Mouse (Mus musculus): ENCODE data around the gene Nrf1. TPM values are rescaled to one million over a fixed set of nuclear protein-coding genes. Genes with fewer than 3 reads are reported as not detected.

Gene Nrf1
- polyA plus RNA-seq, 1 experiment from 2014 or later, result 49.8 TPM

DNA sequence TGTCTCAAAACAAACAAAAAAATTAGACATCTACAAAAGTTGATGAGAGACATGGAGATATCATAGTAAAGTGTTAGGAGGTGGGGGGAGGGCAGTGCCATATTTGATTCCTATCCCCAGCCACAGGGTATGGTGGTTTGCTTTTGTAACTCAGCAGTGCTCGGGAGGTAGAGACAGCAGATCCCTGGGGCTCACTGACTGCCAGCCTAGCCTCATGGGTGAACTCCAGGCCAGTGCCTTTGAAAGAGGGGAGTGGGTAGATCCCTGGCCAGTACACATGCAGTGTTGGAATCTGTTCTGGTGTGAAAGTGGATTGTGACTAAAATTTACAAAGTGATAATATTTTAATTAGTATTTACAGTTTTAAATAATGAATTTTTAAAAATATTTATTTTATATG lies 75.6 kb downstream of the Nrf1 start:
- Histone ChIP-seq H3K27ac (no peak overlapping the region), H3K4me1 (no peaks in the 10 kb centered on the region), H3K4me3 (replicated peaks) (no peak overlapping the region), H3K36me3 (peaks cover 26% of the 10 kb centered on the region), H3K9me3 (no peaks in the 10 kb centered on the region), H3K9ac (no peak overlapping the region), H3K27me3 (replicated peaks) (no peaks in the 10 kb centered on the region), H3K4me2 (no peak overlapping the region)
- WGBS, result 96% methylated on average over 1 of the region's 1 CpGs
- no peak for ATAC-seq (ENCODE audit: insufficient read depth, low FRiP score, low read depth)

DNA sequence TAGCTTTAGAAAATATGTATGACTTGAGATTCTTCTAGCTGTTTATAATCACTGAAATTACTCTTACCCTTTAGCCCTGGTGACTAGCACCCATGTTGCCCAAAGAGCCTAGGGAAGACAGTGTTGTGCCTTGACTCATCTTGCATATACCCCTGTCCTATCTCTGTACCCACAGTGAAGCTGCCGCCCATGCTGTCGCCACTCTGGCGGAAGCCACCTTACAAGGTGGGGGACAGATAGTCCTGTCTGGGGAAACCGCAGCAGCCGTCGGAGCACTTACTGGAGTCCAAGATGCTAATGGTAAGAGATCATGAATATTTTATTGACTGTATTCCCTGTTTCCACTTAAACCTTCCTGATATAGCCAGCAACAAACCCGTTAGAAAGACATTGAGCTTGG lies 78.3 kb downstream of the Nrf1 start:
- H3K9me3 ChIP-seq, result no peaks in the 10 kb centered on the region
- H3K36me3 ChIP-seq, result peaks cover 17% of the 10 kb centered on the region; the same call in 1 of the 2 replicates
- H3K9ac ChIP-seq, result no peak overlapping the region
- H3K4me3 ChIP-seq (replicated peaks), result no peak overlapping the region
- WGBS, result 95% methylated on average over 7 of the region's 7 CpGs
- no peak overlapping the region for H3K4me2 ChIP-seq
- ATAC-seq (ENCODE audit: insufficient read depth, low FRiP score, low read depth), result no peak
- no peak overlapping the region for H3K27ac ChIP-seq
- no peaks in the 10 kb centered on the region for H3K4me1 ChIP-seq
- no peaks in the 10 kb centered on the region for H3K27me3 ChIP-seq (replicated peaks)

DNA sequence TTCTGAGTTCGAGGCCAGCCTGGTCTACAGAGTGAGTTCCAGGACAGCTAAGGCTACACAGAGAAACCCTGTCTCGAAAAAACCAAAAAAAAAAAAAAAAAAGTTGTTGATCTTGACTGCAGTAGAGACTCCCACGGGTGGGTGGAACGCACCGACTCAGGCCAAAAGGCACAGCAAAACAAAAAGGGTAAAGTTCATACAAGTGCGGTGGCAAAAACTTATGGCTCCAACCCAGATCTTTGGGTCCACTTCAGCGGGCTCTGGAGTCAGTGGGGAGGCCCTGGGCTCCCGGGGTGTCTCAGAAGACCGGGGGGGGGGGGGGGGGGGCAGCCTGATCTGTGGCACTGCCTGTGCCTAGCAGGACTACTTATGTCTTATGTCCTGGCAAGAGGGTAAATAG lies 79.0 kb downstream of the Nrf1 start:
- Histone ChIP-seq H3K27ac (no peak overlapping the region), H3K4me1 (no peaks in the 10 kb centered on the region), H3K4me2 (no peak overlapping the region), H3K9ac (no peak overlapping the region), H3K4me3 (replicated peaks) (no peak overlapping the region), H3K36me3 (peaks cover 19% of the 10 kb centered on the region; the same call in 1 of the 2 replicates), H3K9me3 (no peaks in the 10 kb centered on the region), H3K27me3 (replicated peaks) (no peaks in the 10 kb centered on the region)
- WGBS, result 89% methylated on average over 8 of the region's 9 CpGs
- no peak for ATAC-seq (ENCODE audit: insufficient read depth, low FRiP score, low read depth)

DNA sequence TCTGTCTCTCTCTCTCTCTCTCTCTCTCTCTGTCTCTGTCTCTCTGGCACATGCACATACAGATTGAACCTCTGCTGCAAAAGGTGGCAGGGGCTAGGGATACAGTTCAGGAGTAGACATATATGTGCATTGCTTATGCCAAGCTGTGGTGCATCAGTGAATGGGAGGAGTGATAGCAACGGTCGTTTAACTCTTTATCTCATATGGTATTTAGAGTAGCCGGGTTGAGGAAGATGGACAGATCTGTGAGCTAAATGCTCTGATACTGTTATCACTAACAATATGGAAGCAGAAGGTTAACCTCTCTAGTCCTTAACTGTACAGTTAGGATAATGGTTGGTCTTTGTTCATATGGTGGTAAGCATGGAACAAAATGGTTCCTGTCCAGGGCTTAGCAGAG lies 84.6 kb downstream of the Nrf1 start:
- H3K4me1 ChIP-seq, result no peaks in the 10 kb centered on the region
- no peak overlapping the region for H3K27ac ChIP-seq
- H3K9me3 ChIP-seq, result no peaks in the 10 kb centered on the region
- WGBS, result 80% methylated on average over 3 of the region's 3 CpGs
- H3K4me3 ChIP-seq (replicated peaks), result no peak overlapping the region
- no peak for ATAC-seq (ENCODE audit: insufficient read depth, low FRiP score, low read depth)
- no peak overlapping the region for H3K4me2 ChIP-seq
- peaks cover 17% of the 10 kb centered on the region; the same call in 1 of the 2 replicates for H3K36me3 ChIP-seq
- H3K27me3 ChIP-seq (replicated peaks), result no peaks in the 10 kb centered on the region
- no peak overlapping the region for H3K9ac ChIP-seq

DNA sequence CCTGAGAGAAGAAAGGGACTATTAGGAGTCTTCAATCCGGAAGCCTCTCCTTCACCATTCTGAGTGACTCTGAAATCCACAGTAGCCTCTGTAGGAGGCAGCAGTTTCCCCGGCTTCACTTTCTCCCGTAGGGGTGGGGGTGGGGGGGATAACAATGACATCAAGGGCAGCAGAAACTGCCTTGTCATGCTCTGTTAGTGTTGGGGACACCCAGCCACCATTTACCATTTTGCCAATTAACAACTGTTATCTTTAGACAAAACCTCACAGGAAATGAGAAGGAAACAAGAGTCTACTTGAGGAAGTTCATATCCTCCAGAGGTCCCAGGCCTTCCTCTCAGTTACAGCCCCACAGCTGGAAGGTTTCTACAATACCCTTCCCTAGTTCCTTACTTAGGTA lies 87.8 kb downstream of the Nrf1 start:
- ATAC-seq (ENCODE audit: insufficient read depth, low FRiP score, low read depth), result no peak
- no peaks in the 10 kb centered on the region for H3K9me3 ChIP-seq
- H3K4me1 ChIP-seq, result no peaks in the 10 kb centered on the region
- H3K4me3 ChIP-seq (replicated peaks), result no peak overlapping the region
- H3K9ac ChIP-seq, result no peak overlapping the region
- no peak overlapping the region for H3K27ac ChIP-seq
- no peak overlapping the region for H3K4me2 ChIP-seq
- H3K27me3 ChIP-seq (replicated peaks), result no peaks in the 10 kb centered on the region
- WGBS, result 65% methylated on average over 3 of the region's 3 CpGs
- peaks cover 17% of the 10 kb centered on the region; the same call in 1 of the 2 replicates for H3K36me3 ChIP-seq

DNA sequence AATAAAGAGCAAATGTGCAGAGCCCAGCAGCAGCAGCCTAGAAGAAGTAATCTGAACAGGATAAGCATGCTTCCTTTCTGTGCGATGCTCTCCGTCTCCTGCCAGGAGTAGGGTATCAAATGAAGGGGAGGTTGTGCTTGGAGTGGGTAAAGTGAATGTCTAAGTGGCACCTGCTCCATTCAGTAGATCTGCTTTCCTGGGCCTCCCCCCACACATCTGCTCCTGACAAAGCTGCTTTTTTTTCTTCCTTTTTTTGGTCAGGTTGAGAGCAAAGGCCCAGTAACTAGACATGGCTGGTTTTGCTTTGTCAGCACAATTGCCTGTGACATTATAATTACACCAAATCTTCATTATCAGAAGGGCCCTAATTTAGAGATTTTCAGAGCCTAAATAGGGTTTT lies 89.4 kb downstream of the Nrf1 start:
- Histone ChIP-seq H3K27me3 (replicated peaks) (no peaks in the 10 kb centered on the region), H3K36me3 (peaks cover 13% of the 10 kb centered on the region), H3K9me3 (no peaks in the 10 kb centered on the region), H3K4me2 (no peak overlapping the region), H3K27ac (no peak overlapping the region), H3K4me1 (no peaks in the 10 kb centered on the region), H3K4me3 (replicated peaks) (no peak overlapping the region), H3K9ac (no peak overlapping the region)
- WGBS, result 88% methylated on average over 2 of the region's 2 CpGs
- ATAC-seq (ENCODE audit: insufficient read depth, low FRiP score, low read depth), result no peak

DNA sequence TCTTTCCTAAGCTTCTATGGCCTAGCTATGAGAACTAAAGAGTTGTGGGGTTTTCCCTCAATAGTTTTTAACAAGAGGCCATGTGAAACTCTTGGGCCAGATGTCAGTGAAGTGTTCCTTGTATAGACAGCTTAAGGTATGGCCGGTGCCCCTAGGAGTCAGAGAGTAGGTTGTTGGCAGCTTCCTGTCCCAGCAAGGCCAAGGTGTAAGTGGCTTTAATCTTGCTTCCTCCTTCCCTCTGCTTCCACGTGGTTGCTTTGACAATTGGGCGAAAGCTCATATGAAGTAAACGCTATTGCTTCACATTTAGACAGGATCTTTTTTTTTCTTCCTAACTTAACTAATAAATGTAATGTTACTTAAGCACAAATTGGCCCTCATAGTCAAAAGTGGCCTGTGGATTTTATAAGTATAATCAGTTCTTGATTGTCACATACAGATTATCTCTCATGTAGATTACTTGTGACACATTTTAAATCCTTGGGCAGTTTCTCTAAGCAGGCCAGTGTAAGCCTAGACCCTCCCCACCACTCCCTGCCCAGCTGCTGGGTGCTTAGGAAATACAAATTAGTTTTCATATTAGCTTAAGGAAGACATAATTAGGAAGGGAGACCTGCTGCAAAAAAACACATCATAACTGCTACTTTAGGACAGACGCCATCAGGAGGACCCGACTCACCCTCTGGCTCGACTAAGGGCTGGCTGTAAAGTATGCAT lies 91.7 kb downstream of the Nrf1 start:
- H3K27me3 ChIP-seq (replicated peaks), result no peaks in the 10 kb centered on the region
- H3K4me1 ChIP-seq, result no peaks in the 10 kb centered on the region
- no peaks in the 10 kb centered on the region for H3K9me3 ChIP-seq
- H3K4me3 ChIP-seq (replicated peaks), result no peak overlapping the region
- no peak overlapping the region for H3K4me2 ChIP-seq
- H3K9ac ChIP-seq, result no peak overlapping the region
- H3K27ac ChIP-seq, result no peak overlapping the region
- H3K36me3 ChIP-seq, result peaks cover 17% of the 10 kb centered on the region
- WGBS, result 85% methylated on average over 7 of the region's 7 CpGs
- ATAC-seq (ENCODE audit: insufficient read depth, low FRiP score, low read depth), result no peak

DNA sequence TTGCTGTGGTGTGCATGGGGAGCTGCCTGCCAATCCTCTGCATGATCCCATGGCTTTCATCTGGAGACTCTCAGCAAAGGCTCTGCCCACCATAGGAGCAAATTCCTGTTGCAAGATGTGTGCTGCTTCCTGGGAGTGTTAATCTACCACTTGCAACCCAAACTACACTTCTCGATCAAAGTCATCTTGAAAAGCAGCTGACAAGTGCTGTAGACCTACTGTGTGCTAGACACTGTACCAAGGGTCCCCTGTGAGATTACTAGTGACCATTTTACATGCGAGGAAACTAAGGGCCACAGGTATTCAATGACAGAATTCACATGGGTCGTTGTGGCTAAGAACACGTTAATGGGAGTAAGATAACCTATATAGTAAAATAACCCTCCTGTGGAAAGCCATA lies 95.5 kb downstream of the Nrf1 start:
- Histone ChIP-seq H3K4me3 (replicated peaks) (no peak overlapping the region), H3K27ac (no peak overlapping the region), H3K4me1 (no peaks in the 10 kb centered on the region), H3K9ac (no peak overlapping the region), H3K27me3 (replicated peaks) (no peaks in the 10 kb centered on the region), H3K9me3 (no peaks in the 10 kb centered on the region), H3K4me2 (no peak overlapping the region), H3K36me3 (peaks cover 16% of the 10 kb centered on the region)
- ATAC-seq (ENCODE audit: insufficient read depth, low FRiP score, low read depth), result no peak
- WGBS, result 92% methylated on average over 4 of the region's 4 CpGs

DNA sequence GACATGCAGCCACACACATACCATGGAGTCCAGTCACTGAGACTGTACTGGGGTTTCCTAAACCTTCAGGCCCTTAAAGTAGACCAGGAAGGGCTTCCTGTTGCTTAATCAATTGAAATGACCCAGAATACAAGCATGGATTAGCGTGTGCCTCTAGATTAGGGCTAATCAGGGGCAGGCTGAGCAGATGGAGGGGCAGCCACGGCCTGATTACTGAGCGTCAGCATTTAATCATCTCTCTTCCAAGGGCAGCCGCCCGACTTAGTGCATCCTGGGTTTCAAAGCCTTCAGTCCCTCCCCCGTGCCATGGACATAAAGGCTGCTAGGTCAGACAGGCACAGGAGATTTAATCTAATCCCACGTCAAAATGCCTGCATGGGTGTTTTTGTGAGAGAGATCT lies 99.3 kb downstream of the Nrf1 start:
- H3K4me3 ChIP-seq (replicated peaks), result no peak overlapping the region
- no peaks in the 10 kb centered on the region for H3K27me3 ChIP-seq (replicated peaks)
- H3K36me3 ChIP-seq, result peaks cover 7% of the 10 kb centered on the region; the same call in 1 of the 2 replicates
- no peak overlapping the region for H3K27ac ChIP-seq
- ATAC-seq (ENCODE audit: insufficient read depth, low FRiP score, low read depth), result peak; percentile 94
- H3K9ac ChIP-seq, result no peak overlapping the region
- H3K4me1 ChIP-seq, result no peaks in the 10 kb centered on the region
- H3K4me2 ChIP-seq, result no peak overlapping the region
- no peaks in the 10 kb centered on the region for H3K9me3 ChIP-seq
- WGBS, result 56% methylated on average over 7 of the region's 7 CpGs

DNA sequence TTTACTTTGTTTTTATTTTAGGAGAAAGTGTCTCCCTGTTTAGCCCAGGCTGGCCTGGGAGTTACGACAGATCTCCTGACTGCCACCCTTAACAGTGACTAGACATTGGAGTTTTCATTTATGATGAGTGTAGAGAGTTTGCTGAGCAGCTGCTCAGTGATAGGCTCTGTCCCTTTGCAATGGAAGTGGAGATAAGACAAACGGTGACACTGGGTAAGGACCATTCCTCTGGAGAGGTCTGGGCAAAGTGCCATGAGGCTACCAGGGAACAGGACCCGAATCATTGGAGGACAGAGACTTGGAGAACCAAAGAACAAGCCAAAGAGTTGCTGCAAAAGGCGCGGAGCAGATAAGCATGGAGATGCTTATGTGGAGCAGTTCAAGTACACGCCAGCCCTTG lies 100.0 kb downstream of the Nrf1 start:
- Histone ChIP-seq H3K4me3 (replicated peaks) (no peak overlapping the region), H3K4me2 (no peak overlapping the region), H3K9me3 (no peaks in the 10 kb centered on the region), H3K36me3 (0 out of 2 replicates have a peak, but pooled peaks cover 10% of the 10 kb centered on the region), H3K9ac (no peak overlapping the region), H3K4me1 (no peaks in the 10 kb centered on the region), H3K27ac (no peak overlapping the region), H3K27me3 (replicated peaks) (no peaks in the 10 kb centered on the region)
- ATAC-seq (ENCODE audit: insufficient read depth, low FRiP score, low read depth), result peak; percentile 85; the same call in 1 of the 2 replicates
- 75% methylated on average over 6 of the region's 6 CpGs for WGBS

DNA sequence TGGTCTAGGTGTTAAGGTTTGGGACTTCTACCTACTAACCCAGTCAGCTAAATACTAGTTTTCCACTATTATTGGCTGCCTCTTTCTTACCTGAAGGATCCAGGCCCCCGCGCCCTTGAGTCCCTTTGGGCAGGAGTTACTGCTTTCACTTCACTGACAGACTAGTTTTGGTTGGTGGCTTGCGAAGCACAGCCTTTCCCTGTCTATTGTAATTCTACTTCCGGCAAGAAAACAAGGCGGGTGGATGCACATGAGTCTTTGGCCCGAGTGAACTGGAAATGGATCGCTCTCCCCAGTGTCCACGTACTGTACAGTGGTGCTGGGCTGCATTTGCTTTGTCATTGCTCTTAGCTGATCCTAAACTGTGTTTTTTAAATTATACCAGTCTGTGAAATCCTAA lies 102.7 kb downstream of the Nrf1 start:
- H3K27me3 ChIP-seq (replicated peaks), result no peaks in the 10 kb centered on the region
- no peaks in the 10 kb centered on the region for H3K4me1 ChIP-seq
- no peak overlapping the region for H3K27ac ChIP-seq
- peaks cover 8% of the 10 kb centered on the region; the same call in 1 of the 2 replicates for H3K36me3 ChIP-seq
- no peak for ATAC-seq (ENCODE audit: insufficient read depth, low FRiP score, low read depth)
- H3K9ac ChIP-seq, result no peak overlapping the region
- H3K4me3 ChIP-seq (replicated peaks), result no peak overlapping the region
- WGBS, result 93% methylated on average over 8 of the region's 8 CpGs
- no peak overlapping the region for H3K4me2 ChIP-seq
- H3K9me3 ChIP-seq, result no peaks in the 10 kb centered on the region

DNA sequence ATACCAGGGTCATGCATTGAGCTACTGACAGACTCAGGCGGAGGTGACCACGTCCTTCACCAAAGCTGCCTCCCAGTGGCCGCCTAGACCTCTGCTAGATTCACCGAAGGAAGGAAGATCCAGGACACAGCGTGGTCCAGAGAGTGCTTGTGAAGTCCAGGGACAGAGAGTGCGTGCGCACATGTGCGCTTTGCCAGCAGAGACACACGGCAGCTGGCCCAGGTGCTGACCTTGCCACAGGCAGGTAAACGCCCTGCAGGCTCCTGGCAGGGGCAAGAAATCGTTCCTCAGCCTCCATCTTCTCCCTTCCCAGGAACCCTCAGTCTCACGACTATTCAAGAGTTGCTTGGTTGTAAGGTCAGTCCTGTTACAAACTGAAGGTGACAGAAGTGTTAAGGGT lies 104.4 kb downstream of the Nrf1 start:
- no peak overlapping the region for H3K9ac ChIP-seq
- ATAC-seq (ENCODE audit: insufficient read depth, low FRiP score, low read depth), result no peak
- peaks cover 8% of the 10 kb centered on the region; the same call in 1 of the 2 replicates for H3K36me3 ChIP-seq
- H3K4me3 ChIP-seq (replicated peaks), result no peak overlapping the region
- 78% methylated on average over 12 of the region's 12 CpGs for WGBS
- no peak overlapping the region for H3K4me2 ChIP-seq
- no peaks in the 10 kb centered on the region for H3K27me3 ChIP-seq (replicated peaks)
- H3K9me3 ChIP-seq, result no peaks in the 10 kb centered on the region
- no peak overlapping the region for H3K27ac ChIP-seq
- H3K4me1 ChIP-seq, result no peaks in the 10 kb centered on the region

DNA sequence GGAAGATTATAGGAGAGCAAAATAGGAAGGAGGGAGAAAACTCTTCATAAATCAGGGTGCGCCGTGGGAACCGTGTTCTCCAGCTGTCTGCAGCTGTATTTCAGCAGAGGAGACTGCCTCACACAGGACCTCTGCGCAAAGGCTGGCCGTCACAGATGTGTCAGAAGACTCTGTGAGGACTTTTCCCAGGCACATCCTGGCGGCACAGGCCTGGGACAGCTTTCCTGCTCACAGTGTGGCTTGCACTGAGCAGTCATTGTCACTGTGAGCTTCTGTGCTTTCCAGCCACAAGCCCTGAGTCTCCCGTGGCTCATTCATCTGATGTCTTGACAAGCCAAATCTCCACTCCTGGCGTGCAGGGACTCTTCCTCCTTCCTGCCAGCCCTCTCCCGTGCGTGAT lies 104.9 kb downstream of the Nrf1 start:
- Histone ChIP-seq H3K4me3 (replicated peaks) (no peak overlapping the region), H3K9ac (no peak overlapping the region), H3K27me3 (replicated peaks) (no peaks in the 10 kb centered on the region), H3K9me3 (no peaks in the 10 kb centered on the region), H3K4me1 (no peaks in the 10 kb centered on the region), H3K4me2 (no peak overlapping the region), H3K36me3 (peaks cover 7% of the 10 kb centered on the region; the same call in 1 of the 2 replicates), H3K27ac (no peak overlapping the region)
- ATAC-seq (ENCODE audit: insufficient read depth, low FRiP score, low read depth), result no peak
- WGBS, result 52% methylated on average over 10 of the region's 10 CpGs

All from stomach, embryonic 15.5 days (tissue).